Mouse (Mus musculus) erythroid progenitor cell, adult 5-6 weeks (primary cell): ENCODE data around the gene Sphk2. TPM values are rescaled to one million over a fixed set of nuclear protein-coding genes. Genes with fewer than 3 reads are reported as not detected.
"Not testable (repeated sequence)": the region's sequence is repeated elsewhere in the genome, so short reads cannot be mapped to it uniquely, and the experiment has no call there.

Experiments used
- ATAC-seq: replicated peaks from 2 replicates; pipeline ENCODE4 v1.8.0; 2016; ENCODE audit warnings: moderate number of reproducible peaks, mild to moderate bottlenecking, moderate TSS enrichment, inconsistent platforms; ENCODE audit not compliant: poor library complexity, low FRiP score, severe bottlenecking
- total RNA-seq, 2 experiments: library from RNA; stranded (forward) in 1 of 2; stranded (reverse) in 1 of 2; fragments of 150-400 nt in 1 of 2; fragments of 186-747, 209-891 nt in 1 of 2; gene quantifications; 2 replicates each; pipeline versions ENCODE4 v1.2.3 to v1.2.4; 2015 to 2017; ENCODE audit warnings: low replicate concordance in 2 of 2

The Sphk2 gene
- total RNA-seq, 2 experiments from 2014 or later: 4.8 to 9.6 TPM

GRCm38 (mm10) chr7:45667761-45668160 is 50.0 kb downstream of the Sphk2 start:
- ATAC-seq: no peak

- no peak; the same call in 1 of the 2 replicates for ATAC-seq
Observed at GRCm38 (mm10) chr7:45666161-45666560, 51.6 kb downstream of the Sphk2 start, which contains the start of gene Fut2. Gene Fut2, minus strand, starts transcription at chr7:45666394.

DNA sequence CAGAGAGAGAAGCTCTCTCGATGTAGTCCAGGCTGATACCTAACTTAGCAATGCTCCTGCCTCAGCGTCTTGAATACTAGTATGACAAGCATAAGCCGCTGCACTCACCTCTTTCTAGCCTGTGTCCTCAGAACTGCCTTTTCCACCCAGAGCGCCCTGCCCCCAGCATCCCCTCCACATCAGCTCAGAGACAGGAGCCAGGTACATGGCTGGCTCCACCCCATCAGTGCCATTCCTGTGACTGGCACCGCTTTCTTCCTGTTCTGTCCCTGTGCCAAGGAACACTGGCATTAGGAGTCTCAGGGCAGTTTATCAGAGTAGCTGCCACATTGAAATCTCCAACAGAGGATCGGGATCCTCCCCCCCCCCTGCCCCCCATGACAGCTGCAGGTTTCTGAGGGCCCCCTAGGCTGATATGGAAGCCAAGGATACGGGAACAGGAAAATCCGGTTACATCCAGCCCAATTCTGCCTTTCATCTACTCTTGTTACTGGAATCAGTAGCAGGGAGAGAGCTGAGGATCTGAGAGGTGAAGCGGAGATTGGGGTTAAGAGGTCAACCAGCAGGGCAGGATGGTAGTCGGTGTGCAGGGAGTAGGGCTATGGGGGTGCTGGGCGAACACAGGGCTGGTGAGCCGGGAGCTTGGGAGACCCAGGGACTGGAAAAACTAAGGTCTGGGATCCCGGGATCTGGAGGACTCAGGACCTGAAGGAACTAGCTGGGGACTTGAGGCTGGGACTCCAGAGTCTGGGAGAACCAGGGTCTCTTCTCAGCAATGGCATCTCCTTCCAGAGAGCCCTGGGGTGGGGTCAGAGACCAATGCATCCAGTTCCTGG is 52.3 kb downstream of the Sphk2 start:
- no peak for ATAC-seq

DNA sequence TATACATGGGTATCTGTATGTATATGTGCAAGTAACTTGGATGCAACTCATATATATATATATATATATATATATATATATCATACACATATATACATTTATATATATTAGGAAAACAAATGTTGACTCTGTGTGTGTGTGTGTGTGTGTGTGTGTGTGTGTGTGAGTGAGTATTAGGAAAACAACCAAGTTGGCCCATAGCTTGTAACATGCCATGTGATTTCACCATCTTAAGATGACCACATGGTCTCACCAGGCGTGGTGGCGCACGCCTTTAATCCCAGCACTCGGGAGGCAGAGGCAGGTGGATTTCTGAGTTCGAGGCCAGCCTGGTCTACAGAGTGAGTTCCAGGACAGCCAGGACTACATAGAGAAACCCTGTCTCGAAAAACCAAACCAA is 56.1 kb downstream of the Sphk2 start:
- not testable (repeated sequence) for ATAC-seq

- ATAC-seq: no peak
Observed at GRCm38 (mm10) chr7:45660746-45661478, 56.9 kb downstream of the Sphk2 start.

Other genes starting within 250 kb of the Sphk2 start
Only the 30 nearest of the 32 such genes appear.
- gene Dhdh, start 229.2 kb downstream of the Sphk2 start, total RNA-seq (2015; ENCODE audit: low replicate concordance): 0.42 and 3.6 TPM in 2 replicates
- 1.0 and 1.6 TPM in 2 replicates for gene Dhdh, start 229.2 kb downstream of the Sphk2 start, total RNA-seq (2017; ENCODE audit: low replicate concordance)
- 164 and 168 TPM in 2 replicates for gene Nucb1, start 207.6 kb downstream of the Sphk2 start, total RNA-seq (2015; ENCODE audit: low replicate concordance)
- gene Nucb1, start 207.6 kb downstream of the Sphk2 start, total RNA-seq (2017; ENCODE audit: low replicate concordance): 789 and 905 TPM in 2 replicates
- gene Ppp1r15a, start 191.7 kb downstream of the Sphk2 start, total RNA-seq (2015; ENCODE audit: low replicate concordance): 814 and 867 TPM in 2 replicates
- 569 and 633 TPM in 2 replicates for gene Ppp1r15a, start 191.7 kb downstream of the Sphk2 start, total RNA-seq (2017; ENCODE audit: low replicate concordance)
- gene Plekha4, start 191.7 kb downstream of the Sphk2 start, total RNA-seq (2015; ENCODE audit: low replicate concordance): 7.2 TPM in 1 of 2 replicates, not detected in the other
- 0.08 and 0.90 TPM in 2 replicates for gene Plekha4, start 191.7 kb downstream of the Sphk2 start, total RNA-seq (2017; ENCODE audit: low replicate concordance)
- not detected in 2 replicates for gene Hsd17b14, start 163.1 kb downstream of the Sphk2 start, total RNA-seq (2015; ENCODE audit: low replicate concordance)
- not detected in 2 replicates for gene Hsd17b14, start 163.1 kb downstream of the Sphk2 start, total RNA-seq (2017; ENCODE audit: low replicate concordance)
- 8.4 and 17.7 TPM in 2 replicates for gene Bcat2, start 147.8 kb downstream of the Sphk2 start, total RNA-seq (2015; ENCODE audit: low replicate concordance)
- gene Bcat2, start 147.8 kb downstream of the Sphk2 start, total RNA-seq (2017; ENCODE audit: low replicate concordance): 4.0 and 22.0 TPM in 2 replicates
- not detected in 2 replicates for gene Fgf21, start 102.5 kb downstream of the Sphk2 start, total RNA-seq (2015; ENCODE audit: low replicate concordance)
- gene Fgf21, start 102.5 kb downstream of the Sphk2 start, total RNA-seq (2017; ENCODE audit: low replicate concordance): not detected in 2 replicates
- gene Fut1, start 100.7 kb downstream of the Sphk2 start, total RNA-seq (2015; ENCODE audit: low replicate concordance): not detected in 2 replicates
- gene Fut1, start 100.7 kb downstream of the Sphk2 start, total RNA-seq (2017; ENCODE audit: low replicate concordance): not detected in 2 replicates
- gene Izumo1, start 96.2 kb downstream of the Sphk2 start, total RNA-seq (2015; ENCODE audit: low replicate concordance): not detected in 2 replicates
- not detected in 2 replicates for gene Izumo1, start 96.2 kb downstream of the Sphk2 start, total RNA-seq (2017; ENCODE audit: low replicate concordance)
- gene Rasip1, start 90.5 kb downstream of the Sphk2 start, total RNA-seq (2015; ENCODE audit: low replicate concordance): not detected in 2 replicates
- gene Rasip1, start 90.5 kb downstream of the Sphk2 start, total RNA-seq (2017; ENCODE audit: low replicate concordance): not detected in 2 replicates
- gene Mamstr, start 78.0 kb downstream of the Sphk2 start, total RNA-seq (2015; ENCODE audit: low replicate concordance): not detected in 2 replicates
- gene Mamstr, start 78.0 kb downstream of the Sphk2 start, total RNA-seq (2017; ENCODE audit: low replicate concordance): not detected in 2 replicates
- not detected in 2 replicates for gene Fut2, start 51.6 kb downstream of the Sphk2 start, total RNA-seq (2015; ENCODE audit: low replicate concordance)
- not detected in 2 replicates for gene Fut2, start 51.6 kb downstream of the Sphk2 start, total RNA-seq (2017; ENCODE audit: low replicate concordance)
- not detected in 2 replicates for gene Ntn5, start 34.0 kb downstream of the Sphk2 start, total RNA-seq (2015; ENCODE audit: low replicate concordance)
- gene Ntn5, start 34.0 kb downstream of the Sphk2 start, total RNA-seq (2017; ENCODE audit: low replicate concordance): not detected in 2 replicates
- gene Sec1, start 23.6 kb downstream of the Sphk2 start, total RNA-seq (2015; ENCODE audit: low replicate concordance): not detected in 2 replicates
- not detected in 2 replicates for gene Sec1, start 23.6 kb downstream of the Sphk2 start, total RNA-seq (2017; ENCODE audit: low replicate concordance)
- not detected in 2 replicates for gene Car11, start 18.2 kb downstream of the Sphk2 start, total RNA-seq (2015; ENCODE audit: low replicate concordance)
- not detected in 2 replicates for gene Car11, start 18.2 kb downstream of the Sphk2 start, total RNA-seq (2017; ENCODE audit: low replicate concordance)
- 1.3 and 2.5 TPM in 2 replicates for gene Dbp, start 12.9 kb downstream of the Sphk2 start, total RNA-seq (2015; ENCODE audit: low replicate concordance)
- 1.7 and 2.6 TPM in 2 replicates for gene Dbp, start 12.9 kb downstream of the Sphk2 start, total RNA-seq (2017; ENCODE audit: low replicate concordance)
- gene Rpl18, start 2.5 kb downstream of the Sphk2 start, total RNA-seq (2015; ENCODE audit: low replicate concordance): 522 and 544 TPM in 2 replicates
- gene Rpl18, start 2.5 kb downstream of the Sphk2 start, total RNA-seq (2017; ENCODE audit: low replicate concordance): 281 and 297 TPM in 2 replicates
- gene Fam83e, start 3.2 kb upstream of the Sphk2 start, total RNA-seq (2015; ENCODE audit: low replicate concordance): not detected in 2 replicates
- not detected in 2 replicates for gene Fam83e, start 3.2 kb upstream of the Sphk2 start, total RNA-seq (2017; ENCODE audit: low replicate concordance)
- gene Spaca4, start 7.8 kb upstream of the Sphk2 start, total RNA-seq (2015; ENCODE audit: low replicate concordance): not detected in 2 replicates
- gene Spaca4, start 7.8 kb upstream of the Sphk2 start, total RNA-seq (2017; ENCODE audit: low replicate concordance): not detected in 2 replicates
- gene Lmtk3, start 65.7 kb upstream of the Sphk2 start, total RNA-seq (2015; ENCODE audit: low replicate concordance): not detected in 2 replicates
- gene Lmtk3, start 65.7 kb upstream of the Sphk2 start, total RNA-seq (2017; ENCODE audit: low replicate concordance): not detected in 2 replicates
- gene Sult2b1, start 66.7 kb upstream of the Sphk2 start, total RNA-seq (2015; ENCODE audit: low replicate concordance): not detected in 2 replicates
- gene Sult2b1, start 66.7 kb upstream of the Sphk2 start, total RNA-seq (2017; ENCODE audit: low replicate concordance): not detected in 2 replicates
- gene Cyth2, start 96.6 kb upstream of the Sphk2 start, total RNA-seq (2015; ENCODE audit: low replicate concordance): 20.5 and 29.8 TPM in 2 replicates
- gene Cyth2, start 96.6 kb upstream of the Sphk2 start, total RNA-seq (2017; ENCODE audit: low replicate concordance): 43.8 and 48.9 TPM in 2 replicates
- gene Kcnj14, start 106.8 kb upstream of the Sphk2 start, total RNA-seq (2015; ENCODE audit: low replicate concordance): not detected in 2 replicates
- gene Kcnj14, start 106.8 kb upstream of the Sphk2 start, total RNA-seq (2017; ENCODE audit: low replicate concordance): not detected in 2 replicates
- 2.5 and 2.9 TPM in 2 replicates for gene Grwd1, start 112.9 kb upstream of the Sphk2 start, total RNA-seq (2015; ENCODE audit: low replicate concordance)
- 0.23 and 4.0 TPM in 2 replicates for gene Grwd1, start 112.9 kb upstream of the Sphk2 start, total RNA-seq (2017; ENCODE audit: low replicate concordance)
- gene Kdelr1, start 154.8 kb upstream of the Sphk2 start, total RNA-seq (2015; ENCODE audit: low replicate concordance): 55.9 and 91.4 TPM in 2 replicates
- gene Kdelr1, start 154.8 kb upstream of the Sphk2 start, total RNA-seq (2017; ENCODE audit: low replicate concordance): 31.2 and 39.1 TPM in 2 replicates
- gene Grin2d, start 160.4 kb upstream of the Sphk2 start, total RNA-seq (2015; ENCODE audit: low replicate concordance): not detected in 2 replicates
- gene Grin2d, start 160.4 kb upstream of the Sphk2 start, total RNA-seq (2017; ENCODE audit: low replicate concordance): not detected in 2 replicates
- gene Syngr4, start 178.7 kb upstream of the Sphk2 start, total RNA-seq (2015; ENCODE audit: low replicate concordance): not detected in 2 replicates
- gene Syngr4, start 178.7 kb upstream of the Sphk2 start, total RNA-seq (2017; ENCODE audit: low replicate concordance): 1.3 TPM in 1 of 2 replicates, not detected in the other
- 0.84 and 1.1 TPM in 2 replicates for gene Tmem143, start 178.9 kb upstream of the Sphk2 start, total RNA-seq (2015; ENCODE audit: low replicate concordance)
- 4.0 and 4.6 TPM in 2 replicates for gene Tmem143, start 178.9 kb upstream of the Sphk2 start, total RNA-seq (2017; ENCODE audit: low replicate concordance)
- gene Emp3, start 203.4 kb upstream of the Sphk2 start, total RNA-seq (2015; ENCODE audit: low replicate concordance): 75.5 and 85.4 TPM in 2 replicates
- 19.1 and 41.8 TPM in 2 replicates for gene Emp3, start 203.4 kb upstream of the Sphk2 start, total RNA-seq (2017; ENCODE audit: low replicate concordance)
- gene Ccdc114, start 206.1 kb upstream of the Sphk2 start, total RNA-seq (2015; ENCODE audit: low replicate concordance): not detected in 2 replicates
- gene Ccdc114, start 206.1 kb upstream of the Sphk2 start, total RNA-seq (2017; ENCODE audit: low replicate concordance): 2.6 TPM in 1 of 2 replicates, not detected in the other